Mouse (Mus musculus) heart, adult 2 months (tissue): ENCODE data around the gene Usp36.

ENCODE experiments used
- CTCF ChIP-seq: fragments of 200-600 bp; IDR thresholded peaks from 2 replicates; pipeline ENCODE4 v1.8.1; 2022; ENCODE audit warnings: antibody characterized with exemption, mild to moderate bottlenecking, moderate library complexity
- EP300 ChIP-seq: fragments of 200-500 bp; IDR thresholded peaks from 2 replicates; pipeline ENCODE4 v1.6.1; 2011; ENCODE audit warnings: low read depth, low read length, control low read depth; ENCODE audit not compliant: insufficient read depth
- POLR2A ChIP-seq: fragments of 200-500 bp; IDR thresholded peaks from 2 replicates; pipeline ENCODE4 v1.6.1; 2011; ENCODE audit warnings: mild to moderate bottlenecking, low read depth, low read length, control low read depth; ENCODE audit not compliant: insufficient read depth

DNA sequence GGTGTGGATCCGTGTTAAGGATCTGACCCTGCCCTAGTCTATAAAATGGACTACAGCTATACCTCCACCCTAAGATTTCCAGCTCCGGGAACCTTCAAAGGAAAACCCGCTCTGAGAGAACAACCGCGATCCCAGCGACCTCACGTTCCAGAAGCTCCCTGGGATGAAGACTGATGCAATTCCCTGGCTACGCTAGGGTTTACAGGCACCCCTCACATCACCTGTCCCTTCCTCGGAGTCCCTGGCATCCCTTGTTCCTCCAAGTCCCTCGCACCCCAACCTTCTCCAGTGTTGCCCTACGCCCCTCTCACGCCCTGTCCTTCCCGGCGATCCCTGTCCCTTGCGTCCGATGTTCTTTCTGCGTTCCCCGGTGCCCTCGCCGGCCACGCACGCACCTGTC is 482 bp downstream of the Usp36 start:
- TF ChIP-seq POLR2A (no peak), CTCF (no peak), EP300 (no peak)
